Mouse (Mus musculus) megakaryocyte, adult 5-6 weeks (primary cell): ENCODE measurements at regions not wholly inside any gene's neighbourhood (a gene's known extent, or its start where the extent isn't known, plus 50 kb on each side); places are given as distances from the start of the nearest gene placed in this dataset.

Source experiments
- ATAC-seq: 2 replicates; pipeline ENCODE4 v1.8.0; 2016; ENCODE audit warnings: mild to moderate bottlenecking, inconsistent platforms; ENCODE audit not compliant: poor library complexity, severe bottlenecking

GRCm38 (mm10) chr1:186312008-186312407, 194.9 kb upstream of the Lyplal1 start:
- no peak for ATAC-seq

GRCm38 (mm10) chr1:186307627-186308026, 190.5 kb upstream of the Lyplal1 start:
- ATAC-seq: no peak

- no peak for ATAC-seq
Observed at GRCm38 (mm10) chr1:186297464-186297863, 180.4 kb upstream of the Lyplal1 start.

GRCm38 (mm10) chr1:186295201-186295600, 178.1 kb upstream of the Lyplal1 start:
- no peak for ATAC-seq

- no peak for ATAC-seq
Observed at GRCm38 (mm10) chr1:186294635-186295034, 177.5 kb upstream of the Lyplal1 start.

GRCm38 (mm10) chr1:186289117-186289516, 172.0 kb upstream of the Lyplal1 start:
- ATAC-seq: no peak

- no peak for ATAC-seq
Observed at GRCm38 (mm10) chr1:186287831-186288230, 170.7 kb upstream of the Lyplal1 start.

GRCm38 (mm10) chr1:186286401-186286800, 169.3 kb upstream of the Lyplal1 start:
- no peak for ATAC-seq

GRCm38 (mm10) chr1:186277981-186278634, 161.0 kb upstream of the Lyplal1 start:
- ATAC-seq: no peak

- ATAC-seq: no peak
Observed at GRCm38 (mm10) chr1:186271436-186271835, 154.3 kb upstream of the Lyplal1 start.

- no peak for ATAC-seq
Observed at GRCm38 (mm10) chr1:186267317-186267716, 150.2 kb upstream of the Lyplal1 start.

GRCm38 (mm10) chr1:186264639-186265038, 147.5 kb upstream of the Lyplal1 start:
- no peak for ATAC-seq

- no peak for ATAC-seq
Observed at GRCm38 (mm10) chr1:186263955-186264354, 146.8 kb upstream of the Lyplal1 start.

- no peak for ATAC-seq
Observed at GRCm38 (mm10) chr1:186263196-186263595, 146.1 kb upstream of the Lyplal1 start.

GRCm38 (mm10) chr1:186262040-186262439, 144.9 kb upstream of the Lyplal1 start:
- ATAC-seq: no peak

- ATAC-seq: no peak
Observed at GRCm38 (mm10) chr1:186261326-186261833, 144.3 kb upstream of the Lyplal1 start.

GRCm38 (mm10) chr1:186257611-186258010, 140.5 kb upstream of the Lyplal1 start:
- ATAC-seq: no peak

- ATAC-seq: no peak
Observed at GRCm38 (mm10) chr1:186255476-186256080, 138.5 kb upstream of the Lyplal1 start.

GRCm38 (mm10) chr1:186254500-186254899, 137.4 kb upstream of the Lyplal1 start:
- no peak for ATAC-seq

GRCm38 (mm10) chr1:186252551-186252950, 135.4 kb upstream of the Lyplal1 start:
- ATAC-seq: no peak

GRCm38 (mm10) chr1:186250316-186250715, 133.2 kb upstream of the Lyplal1 start:
- no peak for ATAC-seq

GRCm38 (mm10) chr1:186249214-186249613, 132.1 kb upstream of the Lyplal1 start:
- ATAC-seq: no peak
